Mouse (Mus musculus) brain, embryonic 14.5 days (tissue): Measurements from ENCODE around the gene Jak2.

Source experiments
- CTCF ChIP-seq: fragments of 200-500 bp; IDR thresholded peaks from 2 replicates; pipeline ENCODE4 v1.5.1; 2012; ENCODE audit warnings: inconsistent platforms, mild to moderate bottlenecking, moderate library complexity, borderline replicate concordance; ENCODE audit not compliant: insufficient read depth, insufficient read length; ENCODE audit errors: extremely low read depth
- POLR2A ChIP-seq: fragments of 200-500 bp; IDR thresholded peaks from 2 replicates; pipeline ENCODE4 v1.6.1; 2012; ENCODE audit warnings: mild to moderate bottlenecking, inconsistent platforms, borderline replicate concordance; ENCODE audit not compliant: poor library complexity, insufficient read depth, insufficient read length, severe bottlenecking; ENCODE audit errors: extremely low read depth

GRCm38 (mm10) chr19:29251958-29252801 lies 552 bp downstream of the Jak2 start:
- TF ChIP-seq POLR2A (no peak), CTCF (no peak)
